Mouse (Mus musculus): ENCODE data around the gene Myt1l.

Myt1l gene

GRCm38 (mm10) chr12:29815466-29815865 is 287.3 kb downstream of the Myt1l start:
- DNase-seq (ENCODE audit: low read depth, low spot score): no peak

DNA sequence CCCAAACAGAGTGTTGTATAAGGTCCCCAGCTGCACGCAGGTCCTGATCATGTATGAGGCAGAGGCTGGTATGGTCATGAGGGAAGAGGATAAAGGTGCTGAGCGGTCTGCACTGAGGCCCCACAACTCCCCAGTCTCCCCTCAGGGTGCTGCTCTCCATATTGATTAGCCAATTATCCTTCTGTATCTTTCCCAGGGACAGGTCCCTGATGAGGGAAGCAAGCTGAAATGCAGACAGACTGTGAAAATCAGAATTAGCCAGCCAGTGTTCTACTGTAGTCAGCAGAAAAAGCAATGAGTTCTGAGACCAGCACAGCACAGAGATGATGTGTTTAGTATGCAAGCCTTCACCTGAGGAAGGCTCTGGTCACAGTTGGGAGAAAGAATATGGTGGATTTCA is 287.9 kb downstream of the Myt1l start:
- no peak for DNase-seq (ENCODE audit: low read depth, low spot score)

DNA sequence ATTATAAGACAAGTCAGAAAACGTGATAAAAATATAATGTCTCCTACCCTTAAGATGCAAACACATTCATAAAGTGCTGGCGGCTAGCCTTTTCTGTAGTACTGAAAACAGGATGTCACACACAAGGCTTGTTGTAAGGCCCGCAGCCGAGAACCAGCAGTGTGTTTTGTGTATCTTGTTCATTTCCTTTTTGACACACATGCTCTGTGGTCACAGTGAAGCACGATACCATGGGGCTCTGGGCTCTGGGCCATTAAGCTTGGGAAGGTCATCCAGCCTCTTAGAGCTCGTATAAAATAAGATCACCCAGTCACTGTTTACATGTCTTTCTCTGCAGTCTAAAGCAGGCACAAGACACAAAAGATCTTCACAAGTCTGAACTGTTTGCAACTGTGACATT is 288.6 kb downstream of the Myt1l start:
- no peak for DNase-seq (ENCODE audit: low read depth, low spot score)

- DNase-seq (ENCODE audit: low read depth, low spot score): peak; percentile 26
Observed at GRCm38 (mm10) chr12:29822216-29822615, 294.0 kb downstream of the Myt1l start.

- DNase-seq (ENCODE audit: low read depth, low spot score): no peak
Observed at GRCm38 (mm10) chr12:29823766-29824417, 295.7 kb downstream of the Myt1l start.

DNA sequence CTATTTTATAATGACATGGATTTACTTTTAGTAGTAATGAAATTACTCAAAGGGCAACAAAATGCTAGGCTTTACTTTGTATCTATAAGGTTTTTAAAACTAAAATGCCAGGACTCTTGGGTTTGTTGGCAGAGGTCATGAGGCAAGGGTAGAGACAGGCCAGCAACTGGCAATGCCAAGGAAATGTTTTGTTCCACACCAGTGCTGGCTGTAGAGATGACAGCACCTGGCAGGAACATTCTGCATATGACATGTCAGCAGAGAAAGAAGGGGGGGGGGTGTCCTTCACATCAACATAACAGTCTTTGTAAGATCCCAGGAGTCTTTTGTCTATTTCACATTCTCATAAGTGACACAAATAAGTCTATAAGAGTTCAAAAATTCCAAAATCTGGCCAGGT is 302.4 kb downstream of the Myt1l start:
- no peak for DNase-seq (ENCODE audit: low read depth, low spot score)

DNA sequence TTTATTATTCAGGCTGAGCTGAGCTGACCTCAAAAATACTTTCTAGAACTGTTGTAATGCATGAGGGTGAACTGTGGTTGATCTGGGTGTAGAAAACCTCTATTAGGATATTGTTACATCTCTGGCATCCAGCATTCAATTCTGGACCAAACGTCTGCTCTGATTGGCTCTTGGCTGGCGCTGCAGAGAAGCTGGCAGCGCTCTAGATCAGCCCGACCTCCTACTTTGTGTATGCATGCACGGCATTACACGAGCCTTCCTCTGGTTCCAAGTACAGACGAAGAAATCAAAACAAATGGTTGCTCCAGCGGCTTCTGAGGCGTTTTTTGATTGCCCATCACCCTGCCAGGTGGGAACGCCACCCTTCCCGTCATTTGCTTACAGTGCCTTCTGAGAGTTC is 303.2 kb downstream of the Myt1l start:
- DNase-seq (ENCODE audit: low read depth, low spot score): no peak

DNA sequence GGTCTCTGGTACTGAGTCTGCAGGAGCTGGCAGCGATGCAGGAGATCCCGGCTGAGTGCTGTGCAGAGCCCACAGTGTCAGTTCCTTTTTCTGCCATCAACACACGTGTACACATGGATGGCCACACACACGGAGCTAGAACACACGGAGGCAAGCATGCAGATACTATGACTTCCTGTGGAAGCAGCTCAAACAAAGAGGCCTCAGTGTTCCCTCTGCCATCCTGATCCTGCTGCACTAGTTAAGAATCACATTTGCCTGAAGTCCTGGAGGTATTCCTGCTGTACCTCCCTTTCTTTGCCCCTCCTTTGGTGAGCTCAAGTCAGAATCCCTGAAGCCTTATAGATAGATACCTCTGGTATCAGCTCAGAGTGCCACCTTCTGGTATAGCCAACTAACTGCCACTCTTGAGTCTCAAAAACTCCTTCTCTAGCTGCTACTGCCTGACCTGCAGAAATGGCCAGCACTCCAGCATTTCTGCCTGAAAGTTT is 309.2 kb downstream of the Myt1l start:
- peak; percentile 24 for DNase-seq (ENCODE audit: low read depth, low spot score)

DNA sequence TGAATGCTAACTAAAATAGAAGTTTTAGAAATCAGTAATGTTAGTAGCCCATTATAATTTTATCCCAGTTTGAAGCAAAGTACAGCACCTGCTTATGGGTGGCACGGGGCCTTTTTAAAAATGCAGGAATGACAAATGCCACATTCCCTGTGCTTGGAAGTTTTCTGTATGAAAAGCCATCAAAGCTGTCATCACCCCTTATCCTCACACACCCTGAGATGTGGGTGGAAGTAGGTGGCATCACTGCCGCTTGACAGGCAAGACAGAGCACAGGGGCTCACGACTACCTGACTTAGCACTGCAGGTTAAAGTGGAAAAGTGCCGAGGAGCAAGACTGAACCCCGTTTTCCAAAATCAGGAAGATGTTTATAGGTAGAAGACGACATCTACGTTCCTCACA is 310.2 kb downstream of the Myt1l start:
- no peak for DNase-seq (ENCODE audit: low read depth, low spot score)

- DNase-seq (ENCODE audit: low read depth, low spot score): no peak
Observed at GRCm38 (mm10) chr12:29849936-29850335, 321.8 kb downstream of the Myt1l start.

- no peak for DNase-seq (ENCODE audit: low read depth, low spot score)
Observed at GRCm38 (mm10) chr12:29854151-29854585, 326.0 kb downstream of the Myt1l start.

DNA sequence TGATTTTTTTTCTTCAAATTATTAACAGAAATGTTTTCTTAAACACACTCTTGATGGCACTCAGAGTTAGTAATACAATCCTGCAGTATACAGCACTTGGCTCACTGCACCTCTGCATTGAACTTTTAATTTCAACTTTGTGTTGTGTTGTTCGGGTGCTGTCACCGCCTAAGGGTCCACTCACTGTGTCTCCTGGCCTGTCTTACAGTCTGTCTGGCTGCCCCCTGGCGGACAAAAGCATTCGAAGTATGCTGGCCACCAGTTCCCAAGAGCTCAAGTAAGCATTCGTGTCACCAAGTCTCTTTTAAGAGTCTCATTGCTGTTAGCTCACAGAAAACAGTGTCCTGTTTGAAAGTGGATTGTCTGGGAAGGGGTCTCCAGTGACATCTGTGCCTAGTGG is 326.8 kb downstream of the Myt1l start:
- DNase-seq (ENCODE audit: low read depth, low spot score): peak; percentile 53

DNA sequence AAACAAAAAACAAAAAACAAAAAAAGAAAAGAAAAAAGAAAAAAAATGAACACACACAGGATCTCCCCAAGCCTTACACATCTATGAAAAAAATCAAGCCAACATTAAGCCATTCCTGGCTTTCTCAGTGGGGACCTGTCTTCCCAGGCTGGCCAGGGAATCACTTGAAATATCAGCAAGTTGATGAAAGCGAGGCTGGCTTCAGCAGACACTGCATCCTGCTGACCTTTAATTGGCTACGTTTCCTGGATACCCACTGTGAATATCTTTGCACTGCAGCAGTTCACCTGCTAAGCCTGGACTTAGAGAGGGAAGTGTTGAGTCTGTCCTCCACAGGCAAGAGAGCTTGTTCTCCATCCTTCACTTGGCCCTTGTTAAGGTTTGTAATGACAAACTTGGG is 332.8 kb downstream of the Myt1l start:
- DNase-seq (ENCODE audit: low read depth, low spot score): no peak

GRCm38 (mm10) chr12:29868295-29868694 is 340.1 kb downstream of the Myt1l start:
- DNase-seq (ENCODE audit: low read depth, low spot score): no peak

DNA sequence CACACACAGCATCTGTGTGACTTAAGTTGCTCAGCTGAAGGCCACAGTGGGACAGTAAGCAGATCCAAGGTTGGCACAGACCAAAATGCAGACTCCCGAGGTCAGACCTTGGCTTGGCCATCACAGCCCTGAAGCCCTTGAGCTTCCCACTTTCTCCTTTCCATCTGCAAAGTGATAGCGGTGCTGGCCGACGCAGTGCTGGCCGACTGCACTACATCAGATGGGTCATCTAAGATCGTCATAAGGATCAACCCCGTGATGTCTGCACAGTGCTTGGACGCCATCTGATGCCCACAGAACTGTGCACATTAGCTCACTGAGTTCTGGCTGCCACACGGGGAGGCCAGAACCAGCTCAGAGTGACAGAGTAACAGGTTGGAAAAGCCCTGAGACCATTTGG is 340.6 kb downstream of the Myt1l start:
- no peak for DNase-seq (ENCODE audit: low read depth, low spot score)

DNA sequence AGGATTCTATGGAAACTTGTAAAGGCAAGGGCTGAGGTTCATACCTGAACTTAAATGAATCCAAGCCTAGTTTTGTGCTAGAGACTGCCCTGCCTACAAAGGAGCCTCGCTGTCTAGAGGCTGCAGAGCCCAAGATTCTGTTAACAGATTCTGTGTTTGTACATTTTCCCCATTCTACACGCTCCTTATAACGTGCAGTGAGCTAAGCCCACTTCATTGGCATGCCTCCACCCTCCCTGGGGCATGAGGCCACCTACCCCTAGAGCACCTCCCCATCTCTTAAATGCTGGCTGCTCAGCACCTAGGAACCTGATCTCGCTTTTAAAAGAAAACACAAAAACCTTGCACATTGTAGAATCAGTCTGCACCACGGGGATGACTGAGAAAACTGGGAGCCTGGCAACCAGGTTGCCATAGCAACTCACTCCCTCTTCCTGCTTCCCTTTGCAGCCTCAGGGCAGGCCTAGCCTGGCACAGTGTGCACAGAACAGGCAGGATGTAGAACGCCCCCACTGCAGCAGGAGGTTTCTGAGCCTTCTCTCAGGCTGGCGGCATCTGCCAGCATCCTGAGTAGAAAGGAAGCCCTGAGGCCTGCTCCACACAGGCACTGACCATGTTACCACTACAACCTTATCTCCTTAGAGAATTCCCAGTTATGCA is 344.1 kb downstream of the Myt1l start:
- DNase-seq (ENCODE audit: low read depth, low spot score): peak; percentile 23

- DNase-seq (ENCODE audit: low read depth, low spot score): no peak
Observed at GRCm38 (mm10) chr12:29873281-29873772, 345.1 kb downstream of the Myt1l start.

DNA sequence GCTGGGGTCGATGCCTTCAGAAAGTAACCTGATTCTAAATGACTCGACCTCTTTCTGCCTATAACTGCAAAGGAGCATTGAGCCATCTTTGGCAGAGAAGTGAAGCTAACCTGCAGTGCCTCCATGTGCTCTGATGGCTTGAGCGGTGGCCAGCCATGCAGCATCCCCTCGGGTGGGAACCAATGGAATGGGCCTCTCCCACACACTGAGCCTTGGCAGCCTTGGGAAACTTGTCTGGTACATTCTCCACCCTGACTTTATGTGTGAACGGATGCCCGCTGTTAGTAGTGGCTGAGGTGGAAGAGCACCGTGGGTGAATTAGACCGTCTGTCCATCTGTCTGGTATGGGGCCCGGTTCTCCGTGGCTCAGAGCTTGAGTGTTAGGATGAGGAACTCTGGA is 349.8 kb downstream of the Myt1l start:
- no peak for DNase-seq (ENCODE audit: low read depth, low spot score)

- DNase-seq (ENCODE audit: low read depth, low spot score): peak; percentile 74
Observed at GRCm38 (mm10) chr12:29882871-29883617, 354.9 kb downstream of the Myt1l start.

GRCm38 (mm10) chr12:29884376-29884775 is 356.2 kb downstream of the Myt1l start:
- no peak for DNase-seq (ENCODE audit: low read depth, low spot score)

GRCm38 (mm10) chr12:29894669-29895068 is 366.5 kb downstream of the Myt1l start:
- DNase-seq (ENCODE audit: low read depth, low spot score): peak; percentile 51

DNA sequence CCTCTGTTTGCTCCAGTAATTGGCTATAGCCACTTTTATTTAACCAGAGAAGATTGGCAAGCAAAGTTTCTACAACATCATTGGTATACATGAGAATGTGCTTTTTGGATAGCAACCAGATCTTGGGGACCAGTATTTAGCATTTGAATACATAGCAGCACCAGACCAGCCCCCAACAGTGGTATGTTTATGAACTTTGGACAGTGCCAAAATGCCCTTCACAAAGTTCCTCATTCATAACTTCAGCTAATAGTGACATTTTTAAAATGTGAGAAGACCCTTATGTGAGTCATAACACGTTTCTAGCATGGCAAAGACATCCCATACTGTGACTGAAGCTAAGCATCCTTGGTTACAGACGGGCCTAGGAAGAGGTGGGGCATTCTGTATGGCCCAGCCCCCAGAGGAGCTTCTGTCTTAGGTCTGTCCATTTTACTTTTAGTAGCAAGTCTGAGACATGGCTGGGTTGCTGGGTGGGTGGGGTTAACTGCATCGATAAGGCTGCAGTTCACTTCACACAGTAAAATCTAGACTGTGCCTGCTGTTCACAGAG is 369.4 kb downstream of the Myt1l start:
- no peak for DNase-seq (ENCODE audit: low read depth, low spot score)
